Mouse (Mus musculus) megakaryocyte-erythroid progenitor cell, adult 5-6 weeks (primary cell): Measurements from ENCODE around the gene Gm26897. TPM values are rescaled to one million over a fixed set of nuclear protein-coding genes. Genes with fewer than 3 reads are reported as not detected.

Experiments used
- ATAC-seq: replicated peaks from 2 replicates; pipeline ENCODE4 v1.8.0; 2016; ENCODE audit warnings: mild to moderate bottlenecking, inconsistent platforms; ENCODE audit not compliant: severe bottlenecking, poor library complexity, low FRiP score, low TSS enrichment
- total RNA-seq, 2 experiments: library from RNA; stranded (forward) in 1 of 2; stranded (reverse) in 1 of 2; fragments of 200-1000, 215-1000 nt in 1 of 2; fragments of >200 nt in 1 of 2; fragmentation: Nextera tagmentation in 1 of 2; gene quantifications; 2 replicates each; pipeline ENCODE4 v1.2.3; 2014 to 2017

Gm26897 gene
- total RNA-seq (2014; fragmentation: Nextera tagmentation) (not detected in 2 replicates), total RNA-seq (2017) (not detected in 2 replicates)

GRCm38 (mm10) chr5:111733851-111734250, at the start of gene Gm26897:
Gene Gm26897 (plus strand): TSS chr5:111733924.
- ATAC-seq = no peak

DNA sequence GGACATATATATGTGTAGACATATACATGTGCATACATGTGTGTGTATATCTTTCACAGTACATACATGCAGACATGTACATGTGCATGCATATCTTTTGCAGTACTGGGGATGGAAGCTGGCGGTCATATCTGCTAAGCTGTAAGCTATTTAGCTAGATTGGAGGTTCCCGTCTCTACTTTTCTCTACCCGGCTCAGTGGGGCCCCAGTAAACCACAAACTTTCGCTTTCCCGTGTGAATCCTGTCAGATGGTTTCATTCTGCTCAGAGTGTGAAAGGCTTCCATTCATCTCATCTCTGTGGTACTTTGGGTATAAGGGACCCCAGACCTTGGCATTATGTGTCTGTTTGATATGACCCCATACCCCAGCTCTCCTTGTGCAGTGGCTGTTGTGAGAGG, 46.4 kb upstream of the Gm26897 start:
- no peak for ATAC-seq

DNA sequence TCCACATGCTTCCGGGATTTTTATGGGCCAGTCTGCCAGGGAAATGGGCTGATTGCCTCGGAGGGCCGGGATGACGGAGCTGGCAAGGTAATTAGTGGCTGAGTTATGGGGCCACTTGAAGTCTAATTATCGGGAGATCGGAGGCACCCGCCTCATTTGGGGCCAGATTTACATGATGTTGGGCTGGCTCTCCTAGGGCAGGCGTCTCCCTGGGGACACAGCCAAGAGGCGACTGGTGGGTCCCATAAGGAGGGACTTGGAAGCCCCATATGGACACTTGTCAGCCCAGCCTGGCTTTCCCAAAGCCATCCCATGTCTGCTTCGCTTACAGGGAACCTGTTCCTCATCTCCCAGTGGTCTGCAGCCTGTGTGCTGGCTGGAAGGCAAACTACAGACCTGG, 45.1 kb upstream of the Gm26897 start:
- ATAC-seq = no peak

- ATAC-seq = no peak
Measured at GRCm38 (mm10) chr5:111697996-111698395, 35.7 kb upstream of the Gm26897 start.

DNA sequence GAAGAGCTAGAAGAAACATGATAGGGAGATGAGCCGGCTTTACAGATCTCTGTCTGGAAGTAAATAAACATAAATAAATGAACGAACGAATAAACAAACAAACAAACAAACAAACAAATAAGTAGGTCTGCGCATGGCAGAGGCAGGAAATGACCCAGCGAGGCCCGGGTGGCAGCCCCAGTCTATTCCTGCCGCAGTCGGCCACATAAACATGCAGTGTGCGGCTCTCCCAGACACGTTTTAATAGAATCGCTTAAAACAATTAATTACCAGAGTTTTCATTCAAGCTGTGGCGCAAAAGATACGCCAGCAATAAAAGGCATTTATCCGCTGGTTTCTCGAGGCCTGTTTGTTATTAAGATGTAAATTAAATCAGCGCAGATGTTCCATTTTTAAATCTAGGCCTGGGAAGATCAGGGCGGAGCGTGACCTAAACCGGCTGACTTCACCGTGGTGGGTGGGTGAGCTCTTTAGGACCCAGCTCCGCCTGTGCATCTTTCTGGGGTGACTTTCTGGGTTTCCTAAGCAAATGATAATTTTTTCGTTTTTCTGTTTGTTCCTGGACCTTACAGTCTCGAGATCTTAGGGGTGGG, 33.9 kb upstream of the Gm26897 start:
- ATAC-seq = no peak

GRCm38 (mm10) chr5:111701634-111702329, 31.9 kb upstream of the Gm26897 start:
- ATAC-seq = no peak

DNA sequence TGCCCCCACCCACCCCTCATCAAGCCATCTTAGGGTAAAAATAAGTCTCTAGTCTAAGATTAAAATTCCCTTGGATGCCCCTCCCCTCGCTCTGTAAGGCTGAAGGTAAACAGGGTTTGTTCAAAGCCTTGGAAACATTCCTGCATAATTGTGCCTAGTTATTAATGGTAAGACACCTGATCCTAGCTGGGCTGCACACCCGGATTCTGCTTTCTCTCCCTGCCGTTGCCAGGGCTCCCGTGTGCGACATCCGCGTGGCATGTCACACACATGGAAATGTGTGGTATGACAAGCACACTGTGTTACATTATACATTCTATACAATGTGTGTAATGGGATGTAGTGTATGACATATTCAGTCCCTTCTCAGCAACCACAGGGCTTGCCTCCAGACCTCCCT, 30.1 kb upstream of the Gm26897 start:
- no peak for ATAC-seq

DNA sequence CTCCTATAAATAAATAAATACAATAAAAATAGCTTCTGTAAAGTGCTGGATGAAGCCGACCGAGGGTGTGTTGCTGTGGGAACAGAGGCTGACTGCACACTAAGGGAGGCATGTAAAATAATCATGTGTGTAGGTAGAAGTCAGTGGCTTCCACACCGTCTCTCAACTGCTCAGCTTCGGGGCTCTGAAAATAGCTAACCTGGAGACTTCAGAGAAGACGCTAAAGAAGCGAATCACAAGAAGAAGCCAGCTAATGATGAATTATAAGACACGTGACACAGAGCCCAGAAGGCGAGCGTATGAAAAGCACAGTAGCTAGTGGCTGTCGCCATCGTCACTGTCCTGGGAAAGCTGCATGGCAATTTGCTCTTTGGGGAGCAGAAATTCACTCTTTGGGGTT, 29.4 kb upstream of the Gm26897 start:
- ATAC-seq = no peak

- no peak for ATAC-seq
Measured at GRCm38 (mm10) chr5:111709195-111709901, 24.4 kb upstream of the Gm26897 start.

- ATAC-seq = no peak
Measured at GRCm38 (mm10) chr5:111719018-111719417, 14.7 kb upstream of the Gm26897 start.

GRCm38 (mm10) chr5:111720726-111721125, 13.0 kb upstream of the Gm26897 start:
- ATAC-seq = no peak

DNA sequence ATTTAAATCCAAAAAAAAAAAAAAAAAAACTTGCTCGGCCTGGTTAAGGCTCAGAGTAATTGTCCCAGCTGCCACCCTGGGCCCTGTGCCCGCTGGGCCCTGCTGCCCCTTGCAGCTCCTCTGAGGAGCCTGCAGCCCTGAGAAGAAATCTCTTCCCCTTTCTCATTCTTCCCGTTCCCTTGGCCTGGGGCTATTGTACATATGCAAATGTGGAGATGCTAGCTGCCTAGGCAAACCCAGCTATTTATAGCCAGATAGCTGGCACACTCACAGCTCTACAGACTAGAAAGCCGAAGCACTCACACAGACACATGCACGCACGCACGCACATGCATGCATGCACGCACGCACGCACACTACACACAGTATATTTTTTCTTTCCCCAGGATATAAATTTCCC, 9.0 kb upstream of the Gm26897 start:
- no peak for ATAC-seq

DNA sequence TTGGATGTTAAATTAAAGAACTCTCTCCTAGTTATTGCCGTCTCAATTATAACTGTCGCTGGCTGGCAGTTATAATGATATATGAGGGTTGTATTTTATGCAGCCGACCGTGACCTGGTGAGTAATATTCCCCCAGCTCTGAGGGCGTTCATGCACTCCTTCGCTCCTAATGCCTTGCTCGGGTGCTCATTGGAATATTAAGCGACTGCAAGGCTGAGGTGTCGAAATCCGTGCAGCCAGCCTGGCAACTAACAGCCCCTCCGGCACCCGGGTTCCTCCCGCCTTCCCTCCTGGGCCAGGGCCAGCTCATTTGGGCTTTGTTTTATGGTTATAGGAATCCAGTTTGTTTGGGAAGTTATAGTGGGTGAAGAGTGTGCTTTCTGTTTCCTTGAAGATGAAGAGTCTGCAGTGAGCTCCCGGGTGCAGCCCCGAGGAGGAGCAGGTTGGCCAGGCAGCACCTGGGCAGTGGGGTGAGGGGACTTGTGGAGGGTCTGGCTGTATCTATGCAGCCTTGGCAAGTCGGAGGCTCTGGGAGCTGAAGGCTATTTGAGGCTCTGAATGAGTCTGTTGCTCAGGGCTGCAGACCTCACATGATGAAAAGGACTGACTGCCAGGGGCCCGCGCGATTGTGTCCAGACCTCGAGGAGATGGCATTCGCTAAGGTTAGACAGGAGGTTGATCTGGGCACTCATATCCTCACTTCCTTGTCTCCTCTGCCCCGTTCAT, 8.4 kb upstream of the Gm26897 start:
- no peak for ATAC-seq

DNA sequence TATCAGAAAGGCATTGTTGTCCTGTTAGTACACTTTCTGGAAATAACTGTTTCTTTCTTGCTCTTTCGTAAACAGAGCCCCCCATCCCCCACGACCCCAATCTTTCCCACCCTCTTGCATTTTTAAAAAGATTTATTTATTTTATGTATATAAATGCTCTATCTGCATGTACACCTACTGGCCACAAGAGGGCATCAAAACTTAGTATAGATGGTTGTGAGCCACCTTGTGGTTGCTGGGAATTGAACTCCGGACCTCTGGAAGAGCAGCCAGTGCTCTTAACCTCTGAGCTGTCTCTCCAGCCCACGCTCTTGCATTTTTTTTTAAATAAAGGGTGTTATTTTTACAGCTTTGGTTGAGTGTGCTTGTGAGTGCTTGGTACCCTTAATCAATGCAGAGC, 5.3 kb upstream of the Gm26897 start:
- no peak for ATAC-seq

- no peak for ATAC-seq
Measured at GRCm38 (mm10) chr5:111730560-111731167, 3.1 kb upstream of the Gm26897 start.

- ATAC-seq = no peak
Measured at GRCm38 (mm10) chr5:111732194-111732593, 1.5 kb upstream of the Gm26897 start.

GRCm38 (mm10) chr5:111739480-111739879, 5.8 kb downstream of the Gm26897 start:
- ATAC-seq = no peak

- ATAC-seq = no peak
Measured at GRCm38 (mm10) chr5:111740384-111741275, 6.9 kb downstream of the Gm26897 start.

DNA sequence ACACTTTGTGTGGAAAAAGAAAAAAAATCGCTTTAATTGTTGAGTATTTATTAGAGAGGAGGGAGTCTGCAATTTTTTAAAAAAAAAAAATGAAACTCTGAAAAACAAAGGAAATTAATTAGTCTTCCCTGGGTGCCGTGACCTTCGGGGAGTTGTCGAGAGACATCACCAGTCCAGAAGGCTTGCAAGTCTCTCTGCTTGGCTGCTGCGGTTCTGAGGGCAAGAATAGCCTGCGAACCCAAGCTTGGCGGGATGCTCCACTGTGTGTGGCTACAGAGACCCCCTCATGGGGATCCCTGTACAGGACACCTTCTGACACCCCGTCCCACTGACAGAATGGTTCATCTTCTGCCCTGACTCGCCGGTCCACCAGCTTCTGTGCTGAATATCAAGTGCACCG, 7.6 kb downstream of the Gm26897 start:
- ATAC-seq = no peak
